Comparison of ENCODE assay signal across 8 mouse cellular contexts in the genomic region with DNA sequence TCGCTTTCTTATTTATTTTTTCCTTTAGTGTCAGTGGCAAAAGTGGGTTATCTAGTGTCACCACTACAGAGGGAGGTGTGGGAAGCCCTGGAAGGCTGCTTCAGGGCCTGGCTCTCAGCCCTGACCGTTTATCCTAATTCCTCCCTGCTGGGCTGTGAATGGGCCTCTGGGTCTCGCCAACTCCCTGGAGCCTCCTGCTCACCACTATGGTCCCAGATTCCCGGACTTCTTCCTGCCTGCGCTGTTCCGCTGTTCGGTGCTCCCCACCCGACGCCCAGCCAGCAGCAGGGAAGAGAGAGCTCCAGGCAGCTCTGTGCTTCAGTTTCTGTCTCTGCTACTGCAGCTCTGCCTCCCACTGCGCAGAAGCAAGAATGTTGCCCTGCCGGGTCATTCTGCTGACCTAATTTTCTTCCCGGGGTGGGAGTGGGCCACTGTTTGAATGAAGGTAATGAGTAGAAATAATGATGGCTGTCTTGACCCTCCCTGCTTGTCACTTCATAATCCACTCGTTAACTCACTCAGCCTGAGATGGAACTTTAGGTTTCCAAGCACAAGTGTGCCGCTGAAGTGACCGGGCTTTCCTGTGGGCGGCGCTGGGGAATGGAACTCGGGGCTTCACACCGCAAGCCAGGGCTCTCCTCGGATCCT. TPM values are rescaled to one million over a fixed set of nuclear protein-coding genes. Genes with fewer than 3 reads are reported as not detected.
DNase-seq lines count a peak whose midpoint lies in the region; ATAC-seq and TF ChIP-seq lines count a peak whose summit lies in the region.

No protein-coding gene starts in this region.

- no peaks in the 10 kb centered on the region for H3K9me3 ChIP-seq in limb, embryonic 11.5 days (ENCODE audit: control insufficient read depth, low read length)

- no peak for TF ChIP-seq POLR2A in lung, adult 2 months (IDR thresholded peaks at IDR 0.05; ENCODE audit: borderline replicate concordance, extremely low read depth, low read depth, low read length)
- TF ChIP-seq POLR2A in embryonic fibroblast, embryonic 13.5 days (IDR thresholded peaks at IDR 0.05; ENCODE audit: low read depth, low read length) = no peak

- H3K4me1 ChIP-seq in lung, adult 2 months (ENCODE audit: control insufficient read depth, insufficient read depth, low read length) = peaks cover 17% of the 10 kb centered on the region
- H3K4me1 ChIP-seq in embryonic fibroblast, embryonic 13.5 days (ENCODE audit: control insufficient read depth, insufficient read depth, low read length) = peaks cover 20% of the 10 kb centered on the region
- peaks cover 3% of the 10 kb centered on the region for H3K4me1 ChIP-seq in limb, embryonic 11.5 days (ENCODE audit: control insufficient read depth, insufficient read depth, low read length)

- no peak for TF ChIP-seq CTCF in lung, adult 2 months (IDR thresholded peaks at IDR 0.05; ENCODE audit: insufficient read depth, low read length)
- TF ChIP-seq CTCF in embryonic fibroblast, embryonic 13.5 days (IDR thresholded peaks at IDR 0.05; ENCODE audit: borderline replicate concordance, insufficient read depth, low read length) = no peak

- H3K36me3 ChIP-seq in limb, embryonic 11.5 days (ENCODE audit: control insufficient read depth, insufficient read depth, low read length) = no peaks in the 10 kb centered on the region

- H3K27me3 ChIP-seq in limb, embryonic 11.5 days (ENCODE audit: control insufficient read depth, insufficient read depth, low read length) = no peaks in the 10 kb centered on the region

- peak overlapping the region; percentile 29; the same call in 1 of the 2 replicates for H3K4me2 ChIP-seq in limb, embryonic 11.5 days (ENCODE audit: low read depth, severe bottlenecking)

- no peak for ATAC-seq in limb, embryonic 11.5 days (ENCODE audit: insufficient number of reproducible peaks, low FRiP score, low TSS enrichment, low read depth)

- 23% methylated on average over 20 of the region's 20 CpGs for WGBS in lung, adult 2 months
- WGBS in limb, embryonic 11.5 days = 8% methylated on average over 20 of the region's 20 CpGs

- no peak for DNase-seq in lung, adult 2 months
- no peak for DNase-seq in lung, postnatal 36 days
- peak; percentile 76 for DNase-seq in heart, postnatal 4 days
- peak; percentile 45 for DNase-seq in limb, embryonic 11.5 days (ENCODE audit: low spot score)
- peak; percentile 35 for DNase-seq in neural tube, embryonic 10.5 days (ENCODE audit: extremely low spot score, low spot score)
- DNase-seq in MN1 (ENCODE audit: low spot score) = no peak
- DNase-seq in layer of hippocampus, adult 8-10 months (ENCODE audit: low spot score in 2 of 2) = no peak

- H3K4me3 ChIP-seq in lung, adult 2 months (replicated peaks; ENCODE audit: extremely low read depth, low read depth, low read length) = peak overlapping the region; percentile 39
- H3K4me3 ChIP-seq in embryonic fibroblast, embryonic 13.5 days (ENCODE audit: insufficient read depth, low read length) = no peak overlapping the region
- H3K4me3 ChIP-seq in limb, embryonic 11.5 days (ENCODE audit: low read depth, low read length) = no peak overlapping the region

- H3K27ac ChIP-seq in embryonic fibroblast, embryonic 13.5 days (ENCODE audit: insufficient read depth, low read length) = peak overlapping the region; percentile 90
- H3K27ac ChIP-seq in limb, embryonic 11.5 days (replicated peaks; ENCODE audit: low read depth, low read length) = no peak overlapping the region; the same call in 1 of the 2 replicates

- no peak overlapping the region for H3K9ac ChIP-seq in limb, embryonic 11.5 days (ENCODE audit: low read length)

RNA-seq across cellular contexts. Expression of gene Lrrfip1, which starts 18.7 kb away (rescaled TPM):
- 30.5 and 38.1 TPM in 2 replicates for polyA plus RNA-seq in lung, adult 2 months (2012; rRNA removed)
- 109 and 170 TPM in 2 replicates for polyA plus RNA-seq in embryonic fibroblast, embryonic 13.5 days (2011; ENCODE audit: insufficient read length, low read depth, missing spikeins)
- total RNA-seq in heart, postnatal 4 days (2021) = 100 to 1,000 TPM; 214 to 233 TPM
- polyA plus RNA-seq in limb, embryonic 11.5 days (2014; fragmentation: Nextera tagmentation; extraction: Ambion mirVana) = 26.0 and 26.2 TPM in 2 replicates
- 10 to 100 TPM; 66.2 to 83.0 (median 73.9) TPM for total RNA-seq in layer of hippocampus, adult 8-10 months (2022)

RNA-seq across cellular contexts. Expression of gene Rab17, which starts 47.8 kb away (rescaled TPM):
- polyA plus RNA-seq in lung, adult 2 months (2012; rRNA removed) = 1.2 and 1.7 TPM in 2 replicates
- not detected in 2 replicates for polyA plus RNA-seq in embryonic fibroblast, embryonic 13.5 days (2011; ENCODE audit: insufficient read length, low read depth, missing spikeins)
- 1 to 10 TPM; 4.3 to 5.1 TPM for total RNA-seq in heart, postnatal 4 days (2021)
- polyA plus RNA-seq in limb, embryonic 11.5 days (2014; fragmentation: Nextera tagmentation; extraction: Ambion mirVana) = 0.44 and 1.0 TPM in 2 replicates
- not detected for total RNA-seq in layer of hippocampus, adult 8-10 months (2022)

Comparison
In these comparisons a context has a peak if more than half of its experiments do, and no peak if none do; other contexts are left out.
1. DNase-seq: peak in heart, postnatal 4 days (single experiment), limb, embryonic 11.5 days (single experiment) and neural tube, embryonic 10.5 days (single experiment); none in lung, adult 2 months (single experiment), lung, postnatal 36 days (single experiment), MN1 (single experiment) and layer of hippocampus, adult 8-10 months (0 of 2).